Mouse (Mus musculus) lung, postnatal 10 days (tissue): ENCODE results near the gene Fgf5.

Experiments
- DNase-seq: peaks from one replicate; pipeline ENCODE4 v3.0.0; 2021

Fgf5 gene

DNA sequence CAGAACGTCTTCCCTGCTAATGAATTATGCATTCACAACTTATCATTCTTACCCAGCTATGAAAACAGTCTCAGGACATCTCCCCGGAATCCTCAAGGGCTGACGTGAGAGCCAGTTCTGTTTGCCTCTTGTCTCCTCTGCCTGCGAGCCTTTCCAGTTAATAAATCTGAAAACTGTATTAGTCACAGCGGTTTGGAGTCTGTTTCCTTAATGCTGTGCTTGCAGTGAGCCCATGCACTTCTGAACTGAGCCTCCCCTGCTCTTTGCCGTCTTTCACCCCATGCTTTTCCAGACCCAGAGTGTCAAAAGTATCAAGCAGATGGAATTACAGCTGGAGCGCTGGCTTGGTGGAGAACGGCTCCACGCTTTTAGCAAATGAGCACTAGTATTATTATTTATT, 52.5 kb downstream of the Fgf5 start:
- no peak for DNase-seq

DNA sequence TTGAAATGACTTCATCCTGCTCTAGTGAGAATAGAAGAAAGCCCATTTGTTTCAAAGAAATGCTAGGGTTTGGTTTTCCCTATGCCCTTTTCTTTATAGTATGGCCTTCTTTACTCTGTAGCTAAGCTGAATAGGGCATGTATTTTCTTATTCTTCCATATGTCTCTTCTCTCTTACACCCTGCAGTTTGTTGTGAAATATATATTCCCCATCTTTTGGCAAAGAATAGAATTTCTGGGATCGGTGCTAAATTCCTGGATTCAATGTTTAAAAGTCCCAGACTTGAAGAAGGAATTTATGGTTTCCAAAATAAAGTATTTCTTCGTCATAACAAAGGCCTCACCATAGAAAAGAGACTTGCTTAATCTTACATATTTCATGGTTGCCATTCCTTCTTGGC, 72.6 kb downstream of the Fgf5 start:
- no peak for DNase-seq
